26 mouse cellular contexts compared by ENCODE assay signal in the genomic region with DNA sequence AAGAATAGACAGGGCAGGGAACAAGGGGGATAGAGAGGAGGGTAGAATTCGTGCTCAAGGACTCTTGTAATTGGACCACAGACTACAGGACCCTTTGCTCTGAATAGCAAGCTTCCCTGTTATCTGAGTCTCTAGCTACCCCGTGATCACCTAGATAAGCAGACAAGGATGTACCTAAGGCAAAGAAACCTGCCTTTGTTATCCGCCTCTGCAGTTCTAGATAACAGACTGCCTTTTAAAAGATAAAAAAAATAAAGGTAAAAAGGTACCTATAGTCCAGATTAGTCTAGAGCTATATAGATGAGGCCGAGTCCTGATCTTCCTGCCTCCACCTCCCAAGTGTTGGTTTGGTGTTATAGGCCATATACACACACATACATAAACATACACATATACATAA. TPM values are rescaled to one million over a fixed set of nuclear protein-coding genes. Genes with fewer than 3 reads are reported as not detected.
A peak's percentile ranks its signal among the peaks of the same experiment; 100 is the strongest.
DNase-seq lines count a peak whose midpoint lies in the region; ATAC-seq lines count a peak whose summit lies in the region.
"Had no signal": no experiment of that assay in that cellular context is flagged by ENCODE, and none has a peak within 500 bp of the region (broad histone marks: within the 10 kb centered on the region; RNA-seq: fewer than 3 reads in every experiment).

No protein-coding gene starts in this region.

- no peaks in the 10 kb centered on the region for H3K9me3 ChIP-seq in heart, embryonic 13.5 days
- H3K9me3 ChIP-seq in heart, embryonic 11.5 days (replicated peaks; ENCODE audit: control insufficient read depth, low read length) = no peaks in the 10 kb centered on the region
- H3K9me3 ChIP-seq in lung, embryonic 15.5 days = no peaks in the 10 kb centered on the region
- no peaks in the 10 kb centered on the region for H3K9me3 ChIP-seq in megakaryocyte, embryonic 14.5 days
- H3K9me3 ChIP-seq: forebrain, embryonic 10.5 days; forebrain, embryonic 13.5 days; heart, embryonic 10.5 days; heart, embryonic 15.5 days; hindbrain, embryonic 10.5 days; hindbrain, embryonic 13.5 days had no signal

- peaks cover 86% of the 10 kb centered on the region for H3K4me1 ChIP-seq in heart, embryonic 13.5 days
- H3K4me1 ChIP-seq in heart, embryonic 11.5 days (ENCODE audit: control insufficient read depth, insufficient read depth, low read length) = peaks cover 59% of the 10 kb centered on the region
- peaks cover 80% of the 10 kb centered on the region for H3K4me1 ChIP-seq in lung, embryonic 15.5 days
- H3K4me1 ChIP-seq in megakaryocyte, embryonic 14.5 days = peaks cover 91% of the 10 kb centered on the region

- no peak for ATAC-seq in heart, embryonic 13.5 days (ENCODE audit: extremely low read depth, insufficient number of reproducible peaks, low FRiP score, low TSS enrichment)
- ATAC-seq in heart, embryonic 11.5 days (replicated peaks; ENCODE audit: insufficient number of reproducible peaks, low FRiP score, low TSS enrichment) = no peak
- ATAC-seq in lung, embryonic 15.5 days (ENCODE audit: borderline replicate concordance, extremely low read depth, low FRiP score, low TSS enrichment) = no peak
- ATAC-seq in megakaryocyte, adult 5-6 weeks (ENCODE audit: poor library complexity, severe bottlenecking) = no peak
- ATAC-seq: forebrain, embryonic 13.5 days; forebrain, embryonic 16.5 days; hindbrain, embryonic 16.5 days; Patski had no signal

- 59% methylated on average over 4 of the region's 4 CpGs for WGBS in heart, embryonic 13.5 days
- WGBS in heart, embryonic 11.5 days (ENCODE audit: insufficient replicate concordance) = 68% methylated on average over 4 of the region's 4 CpGs
- WGBS in lung, embryonic 15.5 days = 60% methylated on average over 4 of the region's 4 CpGs

- H3K27ac ChIP-seq in heart, embryonic 13.5 days (replicated peaks) = 0 out of 2 replicates have a peak overlapping the region, but pooled peaks have one; percentile 36
- H3K27ac ChIP-seq in heart, embryonic 11.5 days (ENCODE audit: low read depth, low read length) = no peak overlapping the region
- H3K27ac ChIP-seq in lung, embryonic 15.5 days = peak overlapping the region; percentile 97
- H3K27ac ChIP-seq: forebrain, embryonic 10.5 days; forebrain, embryonic 13.5 days; heart, adult 2 months; heart, embryonic 10.5 days; hindbrain, embryonic 10.5 days; hindbrain, embryonic 13.5 days had no signal

- H3K36me3 ChIP-seq in heart, embryonic 13.5 days = peaks cover 10% of the 10 kb centered on the region
- peaks cover 5% of the 10 kb centered on the region for H3K36me3 ChIP-seq in heart, embryonic 11.5 days (ENCODE audit: control insufficient read depth, insufficient read depth, low read length)
- H3K36me3 ChIP-seq in lung, embryonic 15.5 days = peaks cover 21% of the 10 kb centered on the region
- peaks cover 66% of the 10 kb centered on the region for H3K36me3 ChIP-seq in megakaryocyte, embryonic 14.5 days (replicated peaks; ENCODE audit: low read length)
- H3K36me3 ChIP-seq: hindbrain, embryonic 13.5 days had no signal

- no peak for DNase-seq in lung, postnatal 25 days (ENCODE audit: low spot score)
- DNase-seq: adrenal gland, postnatal 10 days; adrenal gland, postnatal 36 days; cerebellum, adult 18-20 months; cerebellum, adult 9-10 months; cerebellum, postnatal 14 days; gastrocnemius, postnatal 10 days; gastrocnemius, postnatal 36 days; heart, adult 2 months; heart, postnatal 10 days; heart, postnatal 36 days had no signal

- H3K27me3 ChIP-seq in heart, embryonic 13.5 days (replicated peaks) = no peaks in the 10 kb centered on the region
- no peaks in the 10 kb centered on the region for H3K27me3 ChIP-seq in heart, embryonic 11.5 days (ENCODE audit: control insufficient read depth, insufficient read depth, low read length)
- no peaks in the 10 kb centered on the region for H3K27me3 ChIP-seq in lung, embryonic 15.5 days
- no peaks in the 10 kb centered on the region for H3K27me3 ChIP-seq in megakaryocyte, embryonic 14.5 days (replicated peaks)
- H3K27me3 ChIP-seq: heart, embryonic 15.5 days; Patski had no signal

- no peak overlapping the region for H3K9ac ChIP-seq in heart, embryonic 13.5 days
- no peak overlapping the region for H3K9ac ChIP-seq in heart, embryonic 11.5 days (ENCODE audit: low read depth, low read length)
- no peak overlapping the region; the same call in 1 of the 2 replicates for H3K9ac ChIP-seq in lung, embryonic 15.5 days
- H3K9ac ChIP-seq: forebrain, embryonic 13.5 days; heart, embryonic 15.5 days; hindbrain, embryonic 13.5 days had no signal

- no peak overlapping the region for H3K4me3 ChIP-seq in heart, embryonic 13.5 days
- H3K4me3 ChIP-seq in heart, embryonic 11.5 days (ENCODE audit: low read depth, low read length) = no peak overlapping the region
- H3K4me3 ChIP-seq in lung, embryonic 15.5 days = 0 out of 2 replicates have a peak overlapping the region, but pooled peaks have one; percentile 14
- peak overlapping the region; percentile 80 for H3K4me3 ChIP-seq in megakaryocyte, embryonic 14.5 days (replicated peaks)
- H3K4me3 ChIP-seq: forebrain, embryonic 10.5 days; forebrain, embryonic 13.5 days; heart, adult 2 months; heart, embryonic 10.5 days; heart, embryonic 15.5 days; hindbrain, embryonic 10.5 days; hindbrain, embryonic 13.5 days had no signal

- no peak overlapping the region for H3K4me2 ChIP-seq in heart, embryonic 13.5 days
- no peak overlapping the region for H3K4me2 ChIP-seq in heart, embryonic 11.5 days
- H3K4me2 ChIP-seq in lung, embryonic 15.5 days = peak overlapping the region; percentile 98
- H3K4me2 ChIP-seq: forebrain, embryonic 13.5 days; heart, embryonic 15.5 days; hindbrain, embryonic 13.5 days had no signal

RNA-seq across cellular contexts. Expression of gene Fhod1, which starts 5.0 kb away (rescaled TPM):
- polyA plus RNA-seq in heart, embryonic 13.5 days (2015; fragmentation: Nextera tagmentation; extraction: Ambion mirVana) = 1.9 and 2.0 TPM in 2 replicates
- polyA plus RNA-seq in heart, embryonic 11.5 days (2014; fragmentation: Nextera tagmentation; extraction: Ambion mirVana) = 2.8 and 3.1 TPM in 2 replicates
- 10.6 and 11.9 TPM in 2 replicates for polyA plus RNA-seq in lung, embryonic 15.5 days (2015; fragmentation: Nextera tagmentation; extraction: Ambion mirVana)
- 78.6 and 155 TPM in 2 replicates for polyA plus RNA-seq in megakaryocyte, embryonic 14.5 days (2012; ENCODE audit: insufficient read depth, low replicate concordance)
- total RNA-seq in megakaryocyte, adult 5-6 weeks (2015) = 10.9 and 12.6 TPM in 2 replicates
- 5.1 and 7.2 TPM in 2 replicates for total RNA-seq in megakaryocyte, adult 5-6 weeks (2017)

RNA-seq across cellular contexts. Expression of gene Slc9a5, which starts 5.9 kb away (rescaled TPM):
- polyA plus RNA-seq in heart, embryonic 13.5 days (2015; fragmentation: Nextera tagmentation; extraction: Ambion mirVana) = 1.3 and 1.4 TPM in 2 replicates
- 1.5 and 2.1 TPM in 2 replicates for polyA plus RNA-seq in heart, embryonic 11.5 days (2014; fragmentation: Nextera tagmentation; extraction: Ambion mirVana)
- 6.4 and 7.2 TPM in 2 replicates for polyA plus RNA-seq in lung, embryonic 15.5 days (2015; fragmentation: Nextera tagmentation; extraction: Ambion mirVana)
- 4.1 and 16.4 TPM in 2 replicates for polyA plus RNA-seq in megakaryocyte, embryonic 14.5 days (2012; ENCODE audit: insufficient read depth, low replicate concordance)
- total RNA-seq in megakaryocyte, adult 5-6 weeks (2015) = 0.56 and 0.87 TPM in 2 replicates
- 0.73 and 0.77 TPM in 2 replicates for total RNA-seq in megakaryocyte, adult 5-6 weeks (2017)

RNA-seq across cellular contexts. Expression of gene Tmem208, which starts 16.6 kb away (rescaled TPM):
- polyA plus RNA-seq in heart, embryonic 13.5 days (2015; fragmentation: Nextera tagmentation; extraction: Ambion mirVana) = 75.9 and 92.9 TPM in 2 replicates
- polyA plus RNA-seq in heart, embryonic 11.5 days (2014; fragmentation: Nextera tagmentation; extraction: Ambion mirVana) = 83.5 and 88.7 TPM in 2 replicates
- 110 and 116 TPM in 2 replicates for polyA plus RNA-seq in lung, embryonic 15.5 days (2015; fragmentation: Nextera tagmentation; extraction: Ambion mirVana)
- polyA plus RNA-seq in megakaryocyte, embryonic 14.5 days (2012; ENCODE audit: insufficient read depth, low replicate concordance) = 61.6 and 71.6 TPM in 2 replicates
- 65.7 and 72.3 TPM in 2 replicates for total RNA-seq in megakaryocyte, adult 5-6 weeks (2015)
- 33.0 and 40.9 TPM in 2 replicates for total RNA-seq in megakaryocyte, adult 5-6 weeks (2017)

RNA-seq across cellular contexts. Expression of gene Lrrc29, which starts 16.7 kb away (rescaled TPM):
- 0.96 and 1.2 TPM in 2 replicates for polyA plus RNA-seq in heart, embryonic 13.5 days (2015; fragmentation: Nextera tagmentation; extraction: Ambion mirVana)
- polyA plus RNA-seq in heart, embryonic 11.5 days (2014; fragmentation: Nextera tagmentation; extraction: Ambion mirVana) = 1.3 and 1.7 TPM in 2 replicates
- polyA plus RNA-seq in lung, embryonic 15.5 days (2015; fragmentation: Nextera tagmentation; extraction: Ambion mirVana) = 1.6 and 2.8 TPM in 2 replicates
- polyA plus RNA-seq in megakaryocyte, embryonic 14.5 days (2012; ENCODE audit: insufficient read depth, low replicate concordance) = 13.0 and 15.5 TPM in 2 replicates
- total RNA-seq in megakaryocyte, adult 5-6 weeks (2015) = 0.89 and 1.8 TPM in 2 replicates
- 1.7 and 3.1 TPM in 2 replicates for total RNA-seq in megakaryocyte, adult 5-6 weeks (2017)

RNA-seq across cellular contexts. Expression of gene Plekhg4, which starts 30.3 kb away (rescaled TPM):
- polyA plus RNA-seq in heart, embryonic 13.5 days (2015; fragmentation: Nextera tagmentation; extraction: Ambion mirVana) = 0.23 and 0.42 TPM in 2 replicates
- 0.11 TPM in 1 of 2 replicates, not detected in the other for polyA plus RNA-seq in heart, embryonic 11.5 days (2014; fragmentation: Nextera tagmentation; extraction: Ambion mirVana)
- 1.1 and 1.5 TPM in 2 replicates for polyA plus RNA-seq in lung, embryonic 15.5 days (2015; fragmentation: Nextera tagmentation; extraction: Ambion mirVana)
- 0.02 TPM in 1 of 2 replicates, not detected in the other for polyA plus RNA-seq in megakaryocyte, embryonic 14.5 days (2012; ENCODE audit: insufficient read depth, low replicate concordance)
- 0.22 TPM in 1 of 2 replicates, not detected in the other for total RNA-seq in megakaryocyte, adult 5-6 weeks (2015)
- total RNA-seq in megakaryocyte, adult 5-6 weeks (2017) = 0.11 and 0.16 TPM in 2 replicates
- total RNA-seq: granulocyte monocyte progenitor cell, adult 5-6 weeks; heart, postnatal 36 days had no signal

Comparison
In these comparisons a context has a peak if more than half of its experiments do, and no peak if none do; other contexts are left out.
1. H3K4me3 ChIP-seq: peak in lung, embryonic 15.5 days (single experiment) and megakaryocyte, embryonic 14.5 days (single experiment); none in heart, embryonic 13.5 days (single experiment) and heart, embryonic 11.5 days (single experiment).